Mouse (Mus musculus) liver, embryonic 16.5 days (tissue): ENCODE results near the gene Mgarp. TPM values are rescaled to one million over a fixed set of nuclear protein-coding genes. Genes with fewer than 3 reads are reported as not detected.

ENCODE experiments used
- ATAC-seq: fragments of 200-750 bp; cut with Nextera tagmentation; 2 replicates; pipeline ENCODE4 v1.8.0; 2017; ENCODE audit warnings: low read depth, mild to moderate bottlenecking, moderate number of reproducible peaks, moderate library complexity
- H3K27ac ChIP-seq: fragments of 300-500 bp; sonication (generic); 2 replicates; pipeline ENCODE4 v1.5.1; 2014; ENCODE audit warnings: mild to moderate bottlenecking, low read length
- H3K27me3 ChIP-seq: fragments of 300-500 bp; sonication (generic); 2 replicates; pipeline ENCODE4 v1.6.1; 2014; ENCODE audit warnings: low read depth, low read length, mixed read lengths; ENCODE audit not compliant: control insufficient read depth, insufficient read depth
- H3K36me3 ChIP-seq: fragments of 300-500 bp; sonication (generic); 2 replicates; pipeline ENCODE4 v1.6.1; 2014; ENCODE audit warnings: mild to moderate bottlenecking; ENCODE audit not compliant: control insufficient read depth, insufficient read depth
- H3K4me1 ChIP-seq: fragments of 300-500 bp; sonication (generic); 2 replicates; pipeline ENCODE4 v1.6.1; 2014; ENCODE audit warnings: low read depth, low read length, mixed read lengths; ENCODE audit not compliant: control insufficient read depth
- H3K4me2 ChIP-seq: fragments of 300-500 bp; sonication (generic); 2 replicates; pipeline ENCODE4 v1.6.1; 2014; ENCODE audit warnings: low read depth, low read length, mixed read lengths
- H3K4me3 ChIP-seq: fragments of 300-500 bp; sonication (generic); 2 replicates; pipeline ENCODE4 v1.5.1; 2014; ENCODE audit warnings: low read depth, mild to moderate bottlenecking, low read length
- H3K9ac ChIP-seq: fragments of 300-500 bp; sonication (generic); 2 replicates; pipeline ENCODE4 v1.6.1; 2014; ENCODE audit warnings: low read depth, low read length
- H3K9me3 ChIP-seq: fragments of 300-500 bp; sonication (generic); replicated peaks from 2 replicates; pipeline ENCODE4 v1.6.1; 2016; ENCODE audit warnings: low read length; ENCODE audit not compliant: control insufficient read depth
- WGBS: fragments of 180-500 bp; shearing (Covaris S2); extraction: QIAGEN DNeasy Blood & Tissue Kit; methylation state at CpG from one replicate; pipeline ENCODE4 v1.1.7; 2014; ENCODE audit not compliant: insufficient replicate concordance; 5-methylcytosine and 5-hydroxymethylcytosine counted together
- polyA plus RNA-seq: library from polyadenylated mRNA; unstranded; fragments of >200 nt; fragmentation: Nextera tagmentation; extraction: Ambion mirVana; gene quantifications from 2 replicates; pipeline ENCODE4 v1.2.1, GENCODE M21; 2015

Mgarp gene
- polyA plus RNA-seq, 1 experiment from 2014 or later: 3.0 TPM

DNA sequence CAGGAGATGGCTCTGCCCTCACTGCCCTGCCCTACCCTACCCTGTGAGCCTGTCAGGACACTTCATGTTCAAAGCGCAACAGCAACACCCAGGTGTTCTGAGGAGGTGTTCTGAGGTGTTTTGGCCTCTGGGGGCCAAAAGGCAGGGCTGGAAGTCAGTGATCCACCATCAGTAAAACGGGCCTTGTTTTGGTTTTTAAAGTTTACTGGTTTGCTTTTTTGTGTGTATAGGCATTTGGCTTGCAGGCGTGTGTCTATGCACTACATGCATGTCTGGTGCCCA lies 17.9 kb downstream of the Mgarp start:
- H3K4me3 ChIP-seq: peak overlapping the region; percentile 52
- no peak for ATAC-seq

DNA sequence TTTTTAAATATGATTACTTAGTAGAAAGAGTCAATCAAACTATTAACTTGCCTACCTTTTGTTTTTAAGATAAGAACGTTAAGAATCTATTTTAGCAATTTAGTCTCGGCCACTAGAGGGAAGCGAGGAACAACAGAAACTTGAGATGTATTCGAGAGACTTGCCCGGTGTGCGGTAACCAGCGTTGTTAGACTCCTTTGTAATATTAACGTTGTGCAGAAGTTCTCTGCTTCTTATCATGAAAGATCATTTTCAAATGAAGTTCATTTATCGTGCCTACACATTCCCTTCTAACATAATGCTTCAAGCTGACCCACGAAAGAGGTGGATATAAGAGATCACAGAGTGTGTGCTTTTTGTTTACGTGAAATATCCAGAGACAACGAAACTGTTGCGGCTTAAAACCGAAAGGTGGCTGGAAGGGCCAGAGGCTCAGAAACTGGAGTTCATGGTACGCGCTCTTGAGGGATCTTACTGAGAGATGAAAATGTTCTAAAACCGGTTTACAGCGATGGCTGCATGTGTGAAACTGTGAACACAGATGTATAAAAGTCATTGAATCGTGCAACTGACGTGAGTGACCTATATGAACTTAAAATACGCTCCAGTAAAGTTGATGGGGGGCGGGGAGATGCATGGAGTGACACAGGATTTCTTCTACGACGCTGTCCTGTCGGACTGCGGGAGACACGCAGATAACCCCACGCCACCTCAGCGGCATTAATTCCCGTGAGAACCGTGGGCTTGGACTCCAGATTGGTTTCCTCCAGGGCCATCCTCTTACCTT lies 18.5 kb downstream of the Mgarp start:
- H3K36me3 ChIP-seq: no peaks in the 10 kb centered on the region
- H3K9me3 ChIP-seq: no peaks in the 10 kb centered on the region
- H3K27ac ChIP-seq: 0 out of 2 replicates have a peak overlapping the region, but pooled peaks have one; percentile 28
- peak overlapping the region; percentile 38 for H3K9ac ChIP-seq
- ATAC-seq: 0 out of 2 replicates have a peak, but pooled peaks have one; percentile 27
- H3K27me3 ChIP-seq: no peaks in the 10 kb centered on the region
- H3K4me2 ChIP-seq: peak overlapping the region; percentile 59
- 29% methylated on average over 31 of the region's 31 CpGs for WGBS
- H3K4me1 ChIP-seq: peaks cover 16% of the 10 kb centered on the region
- H3K4me3 ChIP-seq: peak overlapping the region; percentile 52

More for the DNA sequence above, 17.9 kb downstream of the Mgarp start:
- Histone ChIP-seq H3K36me3 (no peaks in the 10 kb centered on the region), H3K9ac (peak overlapping the region; percentile 38), H3K4me2 (peak overlapping the region; percentile 59), H3K27ac (no peak overlapping the region), H3K9me3 (no peaks in the 10 kb centered on the region), H3K4me1 (peaks cover 16% of the 10 kb centered on the region), H3K27me3 (no peaks in the 10 kb centered on the region)
- 67% methylated on average over 3 of the region's 3 CpGs for WGBS

DNA sequence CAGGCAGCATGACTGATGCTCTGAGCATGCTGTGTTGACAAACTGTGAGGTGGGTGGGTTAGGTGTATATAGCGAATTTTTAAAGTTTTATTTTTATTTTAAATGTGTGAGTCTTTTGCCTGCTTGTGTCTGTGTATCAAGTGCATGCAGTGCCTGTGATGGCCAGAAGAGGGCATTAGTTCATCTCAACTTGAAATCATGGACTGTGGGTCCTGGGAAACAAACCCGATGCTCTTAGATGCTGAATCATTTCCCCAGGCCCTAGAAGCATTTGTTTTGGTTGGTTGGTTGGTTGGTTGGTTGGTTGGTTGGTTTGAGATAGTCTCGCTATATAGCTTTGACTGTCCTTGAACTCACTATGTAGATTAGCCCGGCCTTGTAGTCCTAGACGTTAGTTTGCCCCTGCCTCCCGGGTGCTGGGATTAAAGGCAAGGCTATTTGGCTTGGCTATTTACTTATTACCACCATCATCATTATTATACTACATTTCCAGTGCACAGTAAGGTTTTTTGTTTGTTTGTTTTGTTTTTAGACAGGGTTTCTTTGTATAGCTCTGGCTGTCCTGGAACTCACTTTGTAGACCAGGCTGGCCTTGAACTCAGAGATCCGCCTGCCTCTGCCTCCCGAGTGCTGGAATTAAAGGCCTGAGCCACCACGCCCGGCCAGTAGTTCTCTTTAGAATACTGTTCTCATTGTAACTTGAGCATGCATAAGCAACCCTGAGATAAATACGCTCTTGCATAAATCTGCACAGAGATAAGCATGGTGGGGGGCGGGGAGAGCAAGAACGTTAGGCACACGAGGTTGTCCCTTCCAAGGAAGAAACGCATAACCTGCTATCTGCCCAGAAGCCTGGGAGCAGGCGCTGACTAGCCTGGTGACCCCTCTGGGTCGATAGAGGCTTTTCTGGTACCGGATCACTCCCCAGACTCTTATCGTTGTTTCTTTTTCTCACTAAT lies 21.0 kb downstream of the Mgarp start:
- H3K4me1 ChIP-seq: peaks cover 16% of the 10 kb centered on the region
- H3K4me3 ChIP-seq: no peak overlapping the region
- no peak overlapping the region for H3K4me2 ChIP-seq
- no peaks in the 10 kb centered on the region for H3K9me3 ChIP-seq
- WGBS: 34% methylated on average over 19 of the region's 19 CpGs
- H3K9ac ChIP-seq: no peak overlapping the region
- H3K36me3 ChIP-seq: no peaks in the 10 kb centered on the region
- peak; percentile 74 for ATAC-seq
- H3K27ac ChIP-seq: peak overlapping the region; percentile 39
- H3K27me3 ChIP-seq: no peaks in the 10 kb centered on the region

DNA sequence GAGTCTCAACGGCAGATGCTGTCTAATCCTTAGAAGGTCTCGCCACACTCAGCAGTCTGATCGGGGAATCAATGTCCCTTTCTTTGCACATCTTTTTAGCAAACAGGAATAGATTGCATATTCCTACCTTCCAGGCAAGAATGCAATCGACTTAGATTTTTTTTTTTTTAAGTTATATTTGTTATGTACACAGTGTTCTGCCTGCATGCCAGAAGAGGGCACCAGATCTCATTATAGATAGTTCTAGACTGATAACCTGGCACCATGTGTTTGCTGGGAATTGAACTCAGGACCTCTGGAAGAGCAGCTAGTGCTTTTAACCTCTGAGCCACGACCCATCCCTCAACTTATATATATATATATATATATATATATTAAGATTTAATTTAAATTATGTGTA lies 23.0 kb downstream of the Mgarp start:
- Histone ChIP-seq H3K27ac (no peak overlapping the region), H3K4me1 (peaks cover 10% of the 10 kb centered on the region), H3K27me3 (no peaks in the 10 kb centered on the region), H3K4me2 (no peak overlapping the region), H3K9ac (no peak overlapping the region), H3K36me3 (no peaks in the 10 kb centered on the region), H3K4me3 (no peak overlapping the region), H3K9me3 (no peaks in the 10 kb centered on the region)
- 60% methylated on average over 5 of the region's 5 CpGs for WGBS
- ATAC-seq: no peak

DNA sequence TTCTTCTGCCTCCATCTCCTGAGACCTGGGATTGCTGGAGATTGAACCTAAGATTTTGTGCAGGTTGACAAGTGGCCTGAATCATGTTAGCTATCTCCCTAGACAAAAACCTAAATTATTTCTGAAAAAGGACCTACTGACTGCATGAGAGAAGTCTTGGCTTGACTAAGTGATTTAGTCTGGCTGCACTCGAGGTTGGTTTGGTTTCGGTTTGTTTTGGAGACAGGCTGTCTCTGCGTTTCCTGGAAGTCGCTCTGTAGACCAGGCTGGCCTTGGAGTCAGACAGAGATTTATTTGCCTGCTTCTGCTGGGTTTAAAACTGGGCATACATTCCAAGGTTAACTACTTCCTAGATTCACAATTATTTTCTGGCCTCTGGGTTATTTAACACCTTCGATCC lies 23.7 kb downstream of the Mgarp start:
- 50% methylated on average over 5 of the region's 5 CpGs for WGBS
- Histone ChIP-seq H3K27ac (no peak overlapping the region), H3K9ac (no peak overlapping the region), H3K4me3 (no peak overlapping the region), H3K4me2 (no peak overlapping the region), H3K36me3 (no peaks in the 10 kb centered on the region), H3K4me1 (peaks cover 13% of the 10 kb centered on the region), H3K27me3 (no peaks in the 10 kb centered on the region), H3K9me3 (no peaks in the 10 kb centered on the region)
- ATAC-seq: no peak

DNA sequence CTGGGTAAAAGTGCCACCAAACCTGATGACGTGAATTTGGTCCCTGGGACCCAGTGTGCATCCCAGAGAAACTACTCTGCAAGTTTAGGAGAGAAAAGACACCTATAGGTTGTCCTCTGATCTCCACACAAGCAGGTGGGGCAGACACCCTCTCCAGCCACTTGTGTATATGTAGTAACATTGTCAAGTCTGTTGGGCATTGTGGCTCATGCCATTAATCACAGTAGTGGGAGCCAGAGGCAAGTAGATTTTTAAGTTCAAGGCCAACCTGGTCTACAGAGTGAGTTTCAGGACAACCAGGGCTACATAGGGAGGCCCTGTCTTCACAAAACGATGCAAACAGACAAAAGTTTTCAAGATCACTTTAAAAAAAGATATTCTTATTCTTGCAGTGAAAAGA lies 24.7 kb downstream of the Mgarp start:
- Histone ChIP-seq H3K4me3 (no peak overlapping the region), H3K9me3 (no peaks in the 10 kb centered on the region), H3K4me1 (peaks cover 24% of the 10 kb centered on the region), H3K4me2 (no peak overlapping the region), H3K9ac (no peak overlapping the region), H3K36me3 (no peaks in the 10 kb centered on the region), H3K27me3 (no peaks in the 10 kb centered on the region), H3K27ac (no peak overlapping the region)
- WGBS: 64% methylated on average over 2 of the region's 2 CpGs
- ATAC-seq: no peak

DNA sequence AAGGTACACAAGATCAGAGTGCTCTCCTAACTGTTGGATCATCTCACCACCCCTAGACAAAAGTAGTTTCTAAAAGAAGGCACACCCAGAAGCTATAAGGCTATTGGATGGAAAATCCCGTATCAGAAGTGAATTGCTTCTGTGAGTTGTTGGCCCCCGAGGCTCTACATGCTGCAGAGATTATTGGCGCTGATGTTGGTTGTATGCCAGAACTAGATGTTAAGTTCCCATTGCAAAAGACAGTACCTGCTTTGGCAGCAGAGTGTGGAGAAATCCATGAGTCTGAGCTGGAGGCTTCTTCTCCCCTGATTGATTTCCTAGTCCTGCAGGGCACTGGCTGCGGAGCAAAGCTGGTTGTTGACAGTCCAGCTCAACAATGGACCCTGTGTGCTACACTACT lies 28.5 kb downstream of the Mgarp start:
- no peaks in the 10 kb centered on the region for H3K36me3 ChIP-seq
- H3K9me3 ChIP-seq: no peaks in the 10 kb centered on the region
- H3K27me3 ChIP-seq: no peaks in the 10 kb centered on the region
- WGBS: 45% methylated on average over 4 of the region's 4 CpGs
- no peak overlapping the region for H3K4me3 ChIP-seq
- H3K4me2 ChIP-seq: no peak overlapping the region
- no peak overlapping the region for H3K9ac ChIP-seq
- ATAC-seq: no peak
- H3K4me1 ChIP-seq: peaks cover 40% of the 10 kb centered on the region
- no peak overlapping the region for H3K27ac ChIP-seq

DNA sequence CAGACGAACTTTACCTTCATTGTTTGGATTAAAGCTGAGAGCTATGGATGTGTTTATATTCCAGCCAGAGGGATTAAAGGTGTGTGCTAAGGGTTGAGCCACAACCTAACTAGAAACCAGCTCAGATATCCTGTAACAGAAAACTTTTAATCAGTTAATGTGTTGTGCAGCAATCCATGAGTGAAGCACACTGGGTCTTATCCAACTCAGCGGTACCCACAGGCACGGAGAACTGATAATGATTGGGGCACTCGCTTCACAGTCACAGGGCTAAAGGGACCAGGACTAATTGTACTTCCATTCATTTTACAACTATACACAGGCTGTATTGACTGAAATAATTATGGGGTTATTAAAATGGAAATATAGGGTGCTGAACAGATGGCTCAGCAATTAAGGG lies 29.6 kb downstream of the Mgarp start:
- 0 out of 2 replicates have a peak overlapping the region, but pooled peaks have one; percentile 23 for H3K4me3 ChIP-seq
- peak overlapping the region; percentile 46 for H3K4me2 ChIP-seq
- peaks cover 40% of the 10 kb centered on the region for H3K4me1 ChIP-seq
- WGBS: 21% methylated on average over 4 of the region's 4 CpGs
- no peaks in the 10 kb centered on the region for H3K9me3 ChIP-seq
- no peaks in the 10 kb centered on the region for H3K36me3 ChIP-seq
- ATAC-seq: peak; percentile 59
- H3K9ac ChIP-seq: no peak overlapping the region
- H3K27ac ChIP-seq: peak overlapping the region; percentile 71
- H3K27me3 ChIP-seq: no peaks in the 10 kb centered on the region

DNA sequence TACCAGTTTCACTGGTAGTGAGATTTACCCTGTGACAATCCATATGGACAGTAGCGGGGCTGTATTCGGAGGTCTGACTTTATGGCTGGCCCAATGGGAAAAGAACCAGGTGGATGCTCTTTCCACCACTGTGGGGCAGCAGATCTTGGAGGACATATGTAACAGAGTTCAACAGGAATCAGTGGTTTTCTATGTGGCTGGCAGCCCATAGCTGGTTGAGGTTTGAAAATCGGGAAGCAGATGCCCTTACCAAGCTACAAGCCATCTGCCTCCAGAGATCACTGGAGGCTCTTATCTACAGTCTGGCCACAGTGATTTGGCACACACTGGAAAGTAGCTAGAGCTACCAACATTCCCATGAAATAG lies 31.0 kb downstream of the Mgarp start:
- H3K27me3 ChIP-seq: no peaks in the 10 kb centered on the region
- no peak overlapping the region for H3K9ac ChIP-seq
- no peaks in the 10 kb centered on the region for H3K9me3 ChIP-seq
- peak overlapping the region; percentile 80 for H3K4me2 ChIP-seq
- H3K36me3 ChIP-seq: no peaks in the 10 kb centered on the region
- H3K27ac ChIP-seq: peak overlapping the region; percentile 45; the same call in 1 of the 2 replicates
- WGBS: 3% methylated on average over 3 of the region's 3 CpGs
- peak overlapping the region; percentile 53; the same call in 1 of the 2 replicates for H3K4me3 ChIP-seq
- ATAC-seq: no peak
- peaks cover 47% of the 10 kb centered on the region for H3K4me1 ChIP-seq
